Mouse (Mus musculus): Measurements from ENCODE around the gene D7Ertd443e. TPM values are rescaled to one million over a fixed set of nuclear protein-coding genes. Genes with fewer than 3 reads are reported as not detected.

Gene D7Ertd443e
- polyA plus RNA-seq, 1 experiment from 2014 or later, result 0.17 TPM

DNA sequence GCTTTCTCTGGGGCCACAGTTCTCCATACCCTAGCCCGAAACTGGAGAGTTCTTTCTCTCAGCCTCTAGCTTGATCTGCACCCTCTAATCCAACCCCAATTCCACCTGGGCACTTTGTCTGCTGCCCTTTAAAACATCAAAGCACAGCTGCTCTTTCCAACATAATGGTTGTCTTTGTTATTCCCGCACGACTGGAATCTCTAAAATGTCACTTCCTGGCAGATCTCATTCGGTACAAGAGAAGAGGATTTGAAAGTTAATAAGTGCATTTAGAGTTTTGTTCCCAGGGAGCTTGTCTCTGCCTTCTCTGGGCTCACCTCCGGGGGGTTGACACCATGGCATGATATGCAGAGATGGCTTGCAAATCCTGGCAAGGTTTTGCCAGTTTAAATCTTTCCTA is 138.8 kb downstream of the D7Ertd443e start:
- WGBS, result 45% methylated on average over 5 of the region's 5 CpGs
- Histone ChIP-seq H3K9ac (no peak overlapping the region), H3K4me2 (no peak overlapping the region), H3K4me1 (replicated peaks) (no peaks in the 10 kb centered on the region), H3K27me3 (replicated peaks) (no peaks in the 10 kb centered on the region), H3K27ac (ENCODE audit: poor library complexity, severe bottlenecking) (no peak overlapping the region), H3K4me3 (no peak overlapping the region), H3K9me3 (replicated peaks) (no peaks in the 10 kb centered on the region), H3K36me3 (no peaks in the 10 kb centered on the region)
- no peak for ATAC-seq (ENCODE audit: insufficient number of reproducible peaks, low FRiP score)

DNA sequence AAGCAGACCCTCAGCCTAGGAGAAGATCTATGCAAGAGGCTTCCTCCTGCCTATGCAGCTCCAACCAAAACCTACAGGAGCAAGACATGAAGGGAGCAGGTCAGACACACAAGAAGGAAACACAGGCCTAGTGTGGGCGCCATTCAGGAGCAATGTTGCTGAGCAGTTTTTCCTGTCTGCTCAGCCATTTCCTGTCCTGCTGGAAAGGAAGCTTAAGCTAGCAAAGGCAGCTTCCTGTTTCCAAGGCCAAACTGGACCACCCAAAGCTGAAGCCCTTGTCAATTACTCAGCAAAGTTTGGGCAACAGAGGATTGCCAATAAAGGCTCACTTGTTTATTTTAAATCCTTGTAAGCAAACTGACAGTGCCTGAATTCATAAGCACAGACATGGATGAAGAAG is 142.7 kb downstream of the D7Ertd443e start:
- Histone ChIP-seq H3K4me3 (no peak overlapping the region), H3K9ac (no peak overlapping the region), H3K27me3 (replicated peaks) (no peaks in the 10 kb centered on the region), H3K9me3 (replicated peaks) (no peaks in the 10 kb centered on the region), H3K4me1 (replicated peaks) (no peaks in the 10 kb centered on the region), H3K27ac (ENCODE audit: poor library complexity, severe bottlenecking) (no peak overlapping the region), H3K4me2 (no peak overlapping the region), H3K36me3 (no peaks in the 10 kb centered on the region)
- 77% methylated on average over 1 of the region's 1 CpGs for WGBS
- ATAC-seq (ENCODE audit: insufficient number of reproducible peaks, low FRiP score), result no peak

DNA sequence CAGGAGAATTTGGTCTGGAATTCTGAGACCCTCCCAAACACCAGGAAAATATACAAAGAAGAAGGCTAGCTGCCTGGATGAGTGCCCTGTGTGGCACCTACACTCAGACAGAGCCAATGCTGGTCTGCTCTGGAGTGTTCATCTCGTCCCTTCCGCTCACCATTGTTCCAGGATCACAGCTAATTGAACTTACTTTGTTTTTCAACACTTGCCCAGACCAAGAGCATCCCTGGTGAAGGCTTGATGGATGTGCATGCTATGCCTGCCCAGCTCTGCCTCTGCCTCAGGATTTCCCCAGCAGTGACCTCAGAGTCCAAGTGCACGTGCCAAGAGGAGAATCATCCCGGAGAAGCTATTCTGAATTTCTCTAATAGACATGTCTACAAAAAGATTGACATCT is 144.2 kb downstream of the D7Ertd443e start:
- Histone ChIP-seq H3K4me2 (no peak overlapping the region), H3K4me3 (no peak overlapping the region), H3K27ac (ENCODE audit: poor library complexity, severe bottlenecking) (no peak overlapping the region), H3K36me3 (no peaks in the 10 kb centered on the region), H3K4me1 (replicated peaks) (no peaks in the 10 kb centered on the region), H3K9me3 (replicated peaks) (no peaks in the 10 kb centered on the region), H3K27me3 (replicated peaks) (no peaks in the 10 kb centered on the region), H3K9ac (no peak overlapping the region)
- 70% methylated on average over 4 of the region's 4 CpGs for WGBS
- no peak for ATAC-seq (ENCODE audit: insufficient number of reproducible peaks, low FRiP score)

DNA sequence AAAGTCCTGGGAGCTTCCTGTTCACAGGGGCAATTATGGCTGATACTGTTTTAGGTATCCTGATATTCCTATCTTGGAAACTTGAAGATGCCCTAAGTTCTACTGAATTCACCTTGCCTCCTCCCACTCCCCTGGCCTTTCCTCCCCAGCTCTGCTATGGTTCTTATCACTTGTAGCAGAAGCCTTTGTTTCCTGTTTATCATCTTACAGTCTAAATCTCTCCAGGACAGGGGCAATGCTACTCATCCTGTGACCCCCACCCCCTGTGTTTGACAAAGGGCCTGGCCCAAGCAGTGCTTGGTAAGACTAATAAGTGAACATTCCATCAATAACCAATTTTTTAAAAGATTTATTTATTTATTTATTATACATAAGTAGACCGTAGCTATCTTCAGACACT is 144.9 kb downstream of the D7Ertd443e start:
- Histone ChIP-seq H3K4me1 (replicated peaks) (no peaks in the 10 kb centered on the region), H3K9ac (no peak overlapping the region), H3K9me3 (replicated peaks) (no peaks in the 10 kb centered on the region), H3K27me3 (replicated peaks) (no peaks in the 10 kb centered on the region), H3K27ac (ENCODE audit: poor library complexity, severe bottlenecking) (no peak overlapping the region), H3K4me2 (no peak overlapping the region), H3K4me3 (no peak overlapping the region), H3K36me3 (no peaks in the 10 kb centered on the region)
- no peak for ATAC-seq (ENCODE audit: insufficient number of reproducible peaks, low FRiP score)
- 80% methylated on average over 1 of the region's 1 CpGs for WGBS

DNA sequence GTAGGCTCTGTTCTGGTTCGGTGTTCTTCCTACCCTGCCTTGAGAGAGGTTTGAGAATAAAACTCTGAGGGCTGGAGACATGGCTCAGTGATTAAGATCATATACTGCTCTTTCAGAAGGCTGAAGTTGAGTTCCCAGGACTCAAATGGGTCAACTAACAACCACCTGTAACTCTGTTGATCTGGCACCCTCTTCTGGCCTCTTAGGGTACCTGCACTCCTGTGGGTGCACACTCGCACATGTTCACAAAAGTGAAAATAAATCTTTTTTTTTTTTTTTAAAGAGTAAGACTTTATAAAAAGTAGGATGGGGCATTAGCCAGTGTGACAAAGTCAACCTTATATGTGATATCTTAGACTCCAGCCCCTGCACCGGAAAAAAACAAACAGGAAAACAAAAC is 146.6 kb downstream of the D7Ertd443e start:
- no peak overlapping the region for H3K9ac ChIP-seq
- no peak overlapping the region for H3K4me2 ChIP-seq
- H3K4me1 ChIP-seq (replicated peaks), result no peaks in the 10 kb centered on the region
- H3K4me3 ChIP-seq, result no peak overlapping the region
- H3K36me3 ChIP-seq, result no peaks in the 10 kb centered on the region
- no peak overlapping the region for H3K27ac ChIP-seq (ENCODE audit: poor library complexity, severe bottlenecking)
- no peaks in the 10 kb centered on the region for H3K9me3 ChIP-seq (replicated peaks)
- no peak for ATAC-seq (ENCODE audit: insufficient number of reproducible peaks, low FRiP score)
- 85% methylated on average over 3 of the region's 3 CpGs for WGBS
- no peaks in the 10 kb centered on the region for H3K27me3 ChIP-seq (replicated peaks)

GRCm38 (mm10) chr7:134237356-134237755 is 148.1 kb downstream of the D7Ertd443e start:
- WGBS, result 61% methylated on average over 2 of the region's 2 CpGs
- Histone ChIP-seq H3K27ac (ENCODE audit: poor library complexity, severe bottlenecking) (no peak overlapping the region), H3K27me3 (replicated peaks) (no peaks in the 10 kb centered on the region), H3K4me1 (replicated peaks) (no peaks in the 10 kb centered on the region), H3K4me2 (no peak overlapping the region), H3K36me3 (no peaks in the 10 kb centered on the region), H3K9me3 (replicated peaks) (no peaks in the 10 kb centered on the region), H3K4me3 (no peak overlapping the region), H3K9ac (no peak overlapping the region)
- no peak for ATAC-seq (ENCODE audit: insufficient number of reproducible peaks, low FRiP score)

DNA sequence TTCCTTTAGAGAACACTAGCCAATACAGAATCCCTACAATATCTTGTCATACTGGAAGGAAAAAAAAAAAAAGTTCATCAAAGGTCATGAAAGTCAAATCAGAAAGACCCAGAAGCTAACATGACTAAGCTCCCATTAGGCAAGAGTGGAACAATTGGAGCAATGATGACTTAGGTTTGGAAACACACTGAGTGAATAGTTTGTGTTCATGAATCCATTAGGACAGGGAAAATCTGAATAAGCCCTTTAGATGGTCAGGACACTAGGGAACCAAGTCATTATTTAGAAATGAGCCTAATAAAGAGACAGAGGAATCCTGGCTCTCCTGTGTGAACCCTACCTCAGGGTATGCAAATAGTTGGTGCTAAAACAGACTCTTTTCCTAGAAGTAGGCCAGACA is 148.7 kb downstream of the D7Ertd443e start:
- H3K36me3 ChIP-seq, result no peaks in the 10 kb centered on the region
- no peak overlapping the region for H3K27ac ChIP-seq (ENCODE audit: poor library complexity, severe bottlenecking)
- no peaks in the 10 kb centered on the region for H3K9me3 ChIP-seq (replicated peaks)
- H3K27me3 ChIP-seq (replicated peaks), result no peaks in the 10 kb centered on the region
- no peak for ATAC-seq (ENCODE audit: insufficient number of reproducible peaks, low FRiP score)
- H3K4me2 ChIP-seq, result no peak overlapping the region
- H3K4me1 ChIP-seq (replicated peaks), result no peaks in the 10 kb centered on the region
- no peak overlapping the region for H3K4me3 ChIP-seq
- no peak overlapping the region for H3K9ac ChIP-seq

DNA sequence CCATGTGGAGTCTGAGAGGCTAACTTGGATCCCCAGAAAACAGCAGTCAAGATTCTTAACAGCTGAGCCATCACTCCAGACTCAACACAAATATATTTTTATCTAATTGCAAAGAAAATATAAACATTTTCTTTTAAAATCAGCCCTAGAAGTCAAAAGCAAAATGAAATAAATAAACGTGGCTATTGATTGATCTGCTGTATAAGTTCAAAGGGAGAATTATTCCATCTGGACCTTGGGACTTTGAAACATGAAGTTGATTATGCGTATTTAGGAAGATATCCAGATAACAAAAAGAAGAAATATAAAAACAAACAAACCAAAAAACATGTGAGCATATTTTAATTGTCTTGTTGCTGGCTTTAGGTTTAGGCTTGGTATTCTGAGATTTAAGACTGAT is 149.9 kb downstream of the D7Ertd443e start:
- no peak overlapping the region for H3K4me2 ChIP-seq
- no peak overlapping the region for H3K27ac ChIP-seq (ENCODE audit: poor library complexity, severe bottlenecking)
- H3K9me3 ChIP-seq (replicated peaks), result no peaks in the 10 kb centered on the region
- peaks cover 2% of the 10 kb centered on the region; the same call in 1 of the 2 replicates for H3K4me1 ChIP-seq (replicated peaks)
- H3K36me3 ChIP-seq, result no peaks in the 10 kb centered on the region
- no peak for ATAC-seq (ENCODE audit: insufficient number of reproducible peaks, low FRiP score)
- H3K27me3 ChIP-seq (replicated peaks), result no peaks in the 10 kb centered on the region
- no peak overlapping the region for H3K9ac ChIP-seq
- H3K4me3 ChIP-seq, result no peak overlapping the region
- 74% methylated on average over 2 of the region's 2 CpGs for WGBS

- H3K4me1 ChIP-seq (replicated peaks), result peaks cover 24% of the 10 kb centered on the region
- H3K9ac ChIP-seq, result no peak within 1 kb of the TSS
- no peak within 1 kb of the TSS for H3K4me2 ChIP-seq
- no peak within 1 kb of the TSS for H3K27ac ChIP-seq (ENCODE audit: poor library complexity, severe bottlenecking)
- no peaks in the 10 kb centered on the region for H3K36me3 ChIP-seq
- ATAC-seq (ENCODE audit: insufficient number of reproducible peaks, low FRiP score), result no peak
- 75% methylated on average over 14 of the region's 14 CpGs for WGBS
- H3K27me3 ChIP-seq (replicated peaks), result no peaks in the 10 kb centered on the region
- H3K4me3 ChIP-seq, result no peak within 1 kb of the TSS
- H3K9me3 ChIP-seq (replicated peaks), result no peaks in the 10 kb centered on the region
These were observed 153.8 kb downstream of the D7Ertd443e start, which contains the start of gene Adam12 for GRCm38 (mm10) chr7:134231378-134232346. Gene Adam12 (minus strand): TSS chr7:134232146.

DNA sequence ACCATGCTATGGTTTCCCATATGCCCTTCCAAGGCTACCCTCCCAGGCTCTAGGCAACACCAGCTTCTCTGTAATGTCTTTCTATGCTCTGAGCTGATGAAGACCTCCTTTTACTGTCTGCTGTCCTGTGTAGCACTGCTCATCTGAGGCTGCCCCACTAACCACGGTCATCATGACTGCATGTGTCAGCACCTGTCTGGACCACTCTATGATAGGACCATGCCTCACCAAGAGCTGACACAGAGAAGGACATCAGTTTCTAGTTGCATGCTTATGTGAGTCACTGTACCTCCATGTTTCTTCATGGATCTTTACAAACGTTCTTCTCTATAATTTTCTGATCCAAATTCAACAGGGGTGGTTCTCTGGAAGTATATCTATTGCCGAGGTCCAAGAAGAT is 154.8 kb downstream of the D7Ertd443e start:
- Histone ChIP-seq H3K4me1 (replicated peaks) (peaks cover 24% of the 10 kb centered on the region), H3K27ac (ENCODE audit: poor library complexity, severe bottlenecking) (0 out of 2 replicates have a peak overlapping the region, but pooled peaks have one; percentile 19), H3K4me2 (no peak overlapping the region), H3K27me3 (replicated peaks) (peaks cover 7% of the 10 kb centered on the region), H3K4me3 (no peak overlapping the region), H3K9ac (no peak overlapping the region), H3K36me3 (no peaks in the 10 kb centered on the region), H3K9me3 (replicated peaks) (no peaks in the 10 kb centered on the region)
- ATAC-seq (ENCODE audit: insufficient number of reproducible peaks, low FRiP score), result no peak
- WGBS, result 53% methylated on average over 3 of the region's 3 CpGs

DNA sequence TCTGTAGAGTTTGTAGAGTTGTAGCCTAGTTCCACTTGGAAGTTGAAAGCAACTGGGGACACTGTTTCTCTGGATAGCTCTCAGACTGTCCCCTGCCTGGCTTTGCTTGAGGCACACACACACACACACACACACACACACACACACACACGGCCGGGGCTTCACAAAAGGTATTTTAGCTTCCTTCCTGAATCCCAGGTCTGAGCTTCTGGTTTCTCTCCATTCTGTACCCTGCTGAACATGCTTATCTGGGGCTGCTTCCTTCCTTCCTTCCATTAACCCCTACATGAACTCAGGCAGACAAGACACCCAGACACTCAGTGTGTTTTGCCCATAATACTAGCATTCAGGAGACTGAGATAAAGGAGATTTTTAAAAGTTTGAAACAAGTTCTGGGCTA is 155.6 kb downstream of the D7Ertd443e start:
- no peak overlapping the region for H3K4me3 ChIP-seq
- no peak; the same call in 1 of the 2 replicates for ATAC-seq (ENCODE audit: insufficient number of reproducible peaks, low FRiP score)
- WGBS, result 35% methylated on average over 2 of the region's 2 CpGs
- no peak overlapping the region for H3K9ac ChIP-seq
- peak overlapping the region; percentile 31; the same call in 1 of the 2 replicates for H3K27ac ChIP-seq (ENCODE audit: poor library complexity, severe bottlenecking)
- H3K4me2 ChIP-seq, result no peak overlapping the region
- H3K27me3 ChIP-seq (replicated peaks), result peaks cover 13% of the 10 kb centered on the region
- peaks cover 28% of the 10 kb centered on the region for H3K4me1 ChIP-seq (replicated peaks)
- no peaks in the 10 kb centered on the region for H3K9me3 ChIP-seq (replicated peaks)
- H3K36me3 ChIP-seq, result no peaks in the 10 kb centered on the region
